Mouse (Mus musculus): Measurements from ENCODE around the gene Podxl. TPM values are rescaled to one million over a fixed set of nuclear protein-coding genes. Genes with fewer than 3 reads are reported as not detected.

The Podxl gene
- 5.8 and 7.3 TPM in 2 replicates for polyA plus RNA-seq (2016; fragmentation: Nextera tagmentation; extraction: Ambion mirVana)

DNA sequence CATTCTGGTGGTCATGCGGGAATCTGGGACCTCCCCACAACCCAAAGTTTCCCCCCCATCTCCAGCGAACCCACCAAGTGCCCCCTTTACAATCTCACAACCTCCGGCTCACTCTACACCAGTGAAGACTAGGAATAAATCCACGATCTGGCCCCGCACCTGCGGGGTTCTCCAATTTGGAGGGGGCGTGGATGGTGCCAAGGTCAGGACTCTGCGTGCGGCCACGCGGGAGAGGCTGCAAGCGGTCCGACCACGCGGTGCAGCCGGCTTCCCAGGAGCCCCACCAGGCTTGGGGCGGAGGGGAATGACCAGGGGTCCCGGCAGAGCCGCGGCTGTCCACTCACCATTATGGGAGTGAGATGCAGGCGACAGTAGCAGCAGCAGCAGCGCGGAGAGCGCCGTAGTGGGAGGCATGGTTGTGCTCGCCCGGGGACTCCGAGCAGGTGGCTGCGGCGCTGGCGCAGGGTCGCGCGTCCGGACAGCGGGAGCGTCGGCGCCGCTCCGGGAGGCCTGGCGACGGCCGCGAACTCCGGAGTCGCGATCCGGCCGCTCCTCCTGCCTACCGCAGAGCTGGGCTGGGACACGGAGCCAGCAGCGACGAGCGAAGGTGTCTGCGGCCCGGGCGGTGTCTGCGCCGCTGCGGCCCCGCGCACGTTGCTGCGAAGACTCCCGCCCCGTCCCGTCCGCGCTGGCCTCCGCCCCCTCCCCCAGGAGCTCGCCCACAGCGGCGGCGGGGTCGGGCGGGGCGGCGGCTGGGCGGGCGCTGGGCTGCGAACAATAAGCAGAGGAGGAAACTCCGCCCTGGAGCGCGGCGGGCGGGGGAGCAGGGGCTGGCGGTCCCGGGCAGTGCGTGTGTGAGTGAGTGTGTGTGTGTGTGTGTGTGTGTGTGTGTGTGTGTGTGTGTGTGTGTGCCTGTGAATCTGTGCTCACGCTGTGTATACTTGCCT, at the start of gene Podxl:
Gene Podxl (minus strand): TSS at position 747 of the 947 bp plus-strand sequence.
- peak; percentile 84 for ATAC-seq (ENCODE audit: insufficient number of reproducible peaks, insufficient read depth, low FRiP score, low TSS enrichment, low read depth)
- H3K4me1 ChIP-seq (replicated peaks): peaks cover 36% of the 10 kb centered on the region; the same call in 1 of the 2 replicates
- peak within 1 kb of the TSS; percentile 61 for H3K9ac ChIP-seq (replicated peaks)
- no peak within 1 kb of the TSS for H3K27ac ChIP-seq
- peak within 1 kb of the TSS; percentile 64 for H3K4me3 ChIP-seq (replicated peaks)
- under 1% methylated on average over 87 of the region's 91 CpGs for WGBS
- H3K9me3 ChIP-seq: no peaks in the 10 kb centered on the region
- no peaks in the 10 kb centered on the region for H3K36me3 ChIP-seq
- H3K27me3 ChIP-seq: peaks cover 92% of the 10 kb centered on the region
- H3K4me2 ChIP-seq: peak within 1 kb of the TSS; percentile 92

DNA sequence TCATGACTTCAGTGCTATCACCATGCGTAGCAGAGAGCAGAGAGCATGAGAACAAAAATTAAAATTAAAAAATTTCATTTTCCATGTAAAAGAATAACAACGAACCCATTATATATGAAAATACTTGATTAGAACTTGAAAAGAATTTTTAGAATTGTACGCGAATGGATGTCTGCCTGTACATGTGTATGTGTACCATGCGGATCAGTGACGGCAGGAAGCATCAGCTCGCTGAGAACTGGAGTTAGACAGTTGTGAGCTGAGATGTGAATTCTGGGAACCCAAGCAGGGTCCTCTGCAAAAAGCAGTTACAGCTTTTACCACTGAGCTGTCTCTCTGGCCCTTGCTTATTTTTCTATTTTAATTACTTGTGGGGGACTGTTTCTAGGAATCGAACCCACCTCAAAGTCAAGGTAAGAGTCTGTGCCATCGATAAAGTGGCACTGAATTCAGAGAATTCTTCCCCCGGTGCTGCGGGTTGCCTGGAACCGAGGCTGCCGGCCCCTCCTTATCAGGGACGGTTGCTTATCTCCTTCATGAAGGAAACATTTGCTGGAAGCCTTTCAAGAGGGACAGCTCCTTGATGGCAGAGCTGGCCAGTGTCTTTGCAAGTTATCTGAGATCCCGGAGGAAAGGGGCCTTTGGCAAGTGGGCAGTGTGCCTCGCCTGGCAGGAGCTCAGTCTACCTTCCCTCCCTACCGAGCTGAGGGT, 48.9 kb upstream of the Podxl start:
- no peak overlapping the region for H3K4me2 ChIP-seq
- H3K4me3 ChIP-seq (replicated peaks): no peak overlapping the region
- no peak overlapping the region for H3K27ac ChIP-seq
- H3K9me3 ChIP-seq: no peaks in the 10 kb centered on the region
- H3K4me1 ChIP-seq (replicated peaks): peaks cover 3% of the 10 kb centered on the region; the same call in 1 of the 2 replicates
- ATAC-seq (ENCODE audit: insufficient number of reproducible peaks, insufficient read depth, low FRiP score, low TSS enrichment, low read depth): no peak
- 76% methylated on average over 17 of the region's 17 CpGs for WGBS
- H3K27me3 ChIP-seq: peaks cover 4% of the 10 kb centered on the region; the same call in 1 of the 2 replicates
- no peak overlapping the region for H3K9ac ChIP-seq (replicated peaks)
- no peaks in the 10 kb centered on the region for H3K36me3 ChIP-seq

DNA sequence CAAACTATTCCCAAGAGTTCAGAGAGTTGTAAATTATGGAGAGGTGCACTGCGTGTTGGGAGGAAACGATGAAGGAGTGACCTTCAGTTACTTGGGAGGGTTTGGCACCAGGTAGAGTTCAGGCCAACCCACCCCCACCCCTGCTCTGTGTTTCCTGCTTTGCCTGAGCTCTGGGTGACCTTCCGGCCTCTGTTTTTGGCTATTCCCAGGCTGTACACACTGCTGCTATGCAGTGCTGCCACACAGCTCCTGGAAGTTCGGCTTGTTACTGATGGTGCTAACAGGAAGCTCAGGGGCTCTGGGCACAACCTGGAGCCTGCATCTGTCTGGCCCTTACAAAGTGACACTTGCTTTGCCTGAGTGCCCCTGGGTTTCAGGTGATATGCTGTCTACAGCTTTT, 42.6 kb upstream of the Podxl start:
- Histone ChIP-seq H3K36me3 (no peaks in the 10 kb centered on the region), H3K9me3 (no peaks in the 10 kb centered on the region), H3K27me3 (no peaks in the 10 kb centered on the region), H3K27ac (no peak overlapping the region), H3K9ac (replicated peaks) (no peak overlapping the region), H3K4me3 (replicated peaks) (no peak overlapping the region), H3K4me1 (replicated peaks) (peaks cover 8% of the 10 kb centered on the region; the same call in 1 of the 2 replicates), H3K4me2 (no peak overlapping the region)
- no peak for ATAC-seq (ENCODE audit: insufficient number of reproducible peaks, insufficient read depth, low FRiP score, low TSS enrichment, low read depth)
- WGBS: 60% methylated on average over 4 of the region's 4 CpGs

GRCm38 (mm10) chr6:31604629-31605265, 41.0 kb upstream of the Podxl start:
- no peak overlapping the region for H3K9ac ChIP-seq (replicated peaks)
- H3K27me3 ChIP-seq: no peaks in the 10 kb centered on the region
- H3K9me3 ChIP-seq: no peaks in the 10 kb centered on the region
- no peak overlapping the region for H3K27ac ChIP-seq
- no peak for ATAC-seq (ENCODE audit: insufficient number of reproducible peaks, insufficient read depth, low FRiP score, low TSS enrichment, low read depth)
- no peak overlapping the region for H3K4me2 ChIP-seq
- no peak overlapping the region for H3K4me3 ChIP-seq (replicated peaks)
- H3K4me1 ChIP-seq (replicated peaks): peaks cover 12% of the 10 kb centered on the region
- WGBS: 85% methylated on average over 7 of the region's 7 CpGs
- no peaks in the 10 kb centered on the region for H3K36me3 ChIP-seq

DNA sequence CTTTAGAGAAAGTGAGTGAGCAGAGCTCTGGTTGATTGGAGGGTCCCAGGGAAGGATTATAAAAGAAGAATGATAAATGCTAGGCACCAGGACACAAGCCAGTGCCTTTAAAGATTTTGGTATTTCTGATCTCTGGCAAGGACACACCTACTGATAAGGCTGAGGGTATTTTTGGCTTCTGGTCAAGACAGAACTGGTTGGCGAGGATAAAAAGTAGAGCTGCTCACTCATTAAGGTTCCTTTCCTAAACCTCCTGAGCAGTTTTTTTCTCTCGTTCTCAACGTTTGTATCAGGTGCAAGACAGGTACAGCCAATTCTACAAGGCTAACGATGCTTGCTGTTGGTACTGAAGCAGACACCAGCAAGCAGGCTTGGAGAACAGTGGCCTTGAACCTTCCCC, 38.7 kb upstream of the Podxl start:
- Histone ChIP-seq H3K27ac (no peak overlapping the region), H3K9ac (replicated peaks) (no peak overlapping the region), H3K4me1 (replicated peaks) (peaks cover 17% of the 10 kb centered on the region), H3K36me3 (no peaks in the 10 kb centered on the region), H3K27me3 (no peaks in the 10 kb centered on the region), H3K9me3 (no peaks in the 10 kb centered on the region; the same call in 1 of the 2 replicates), H3K4me3 (replicated peaks) (no peak overlapping the region), H3K4me2 (no peak overlapping the region)
- no peak for ATAC-seq (ENCODE audit: insufficient number of reproducible peaks, insufficient read depth, low FRiP score, low TSS enrichment, low read depth)
- 83% methylated on average over 4 of the region's 4 CpGs for WGBS

DNA sequence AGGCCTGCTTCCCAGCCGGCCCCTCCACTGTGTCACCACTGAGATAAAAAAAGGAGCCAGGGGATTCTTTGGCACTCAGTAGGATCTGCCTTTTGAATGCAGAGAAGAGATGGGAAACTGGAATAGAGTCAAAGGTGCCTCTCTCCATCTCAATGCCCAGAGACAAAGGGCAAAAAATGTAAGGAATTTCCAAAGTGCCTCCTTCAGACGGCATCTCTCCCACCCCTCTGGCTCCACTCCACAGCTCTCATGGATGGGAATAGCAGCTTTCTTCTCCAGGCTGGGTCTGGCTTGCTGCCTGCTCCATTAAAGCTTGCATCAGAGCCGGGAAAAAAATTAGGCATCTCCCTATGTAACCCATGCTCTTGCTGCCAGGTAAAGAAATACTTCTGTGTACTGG, 37.4 kb upstream of the Podxl start:
- Histone ChIP-seq H3K4me2 (no peak overlapping the region), H3K4me3 (replicated peaks) (no peak overlapping the region), H3K9ac (replicated peaks) (no peak overlapping the region), H3K9me3 (no peaks in the 10 kb centered on the region; the same call in 1 of the 2 replicates), H3K27me3 (no peaks in the 10 kb centered on the region), H3K36me3 (no peaks in the 10 kb centered on the region), H3K4me1 (replicated peaks) (peaks cover 22% of the 10 kb centered on the region), H3K27ac (no peak overlapping the region)
- WGBS: 37% methylated on average over 3 of the region's 3 CpGs
- no peak for ATAC-seq (ENCODE audit: insufficient number of reproducible peaks, insufficient read depth, low FRiP score, low TSS enrichment, low read depth)

DNA sequence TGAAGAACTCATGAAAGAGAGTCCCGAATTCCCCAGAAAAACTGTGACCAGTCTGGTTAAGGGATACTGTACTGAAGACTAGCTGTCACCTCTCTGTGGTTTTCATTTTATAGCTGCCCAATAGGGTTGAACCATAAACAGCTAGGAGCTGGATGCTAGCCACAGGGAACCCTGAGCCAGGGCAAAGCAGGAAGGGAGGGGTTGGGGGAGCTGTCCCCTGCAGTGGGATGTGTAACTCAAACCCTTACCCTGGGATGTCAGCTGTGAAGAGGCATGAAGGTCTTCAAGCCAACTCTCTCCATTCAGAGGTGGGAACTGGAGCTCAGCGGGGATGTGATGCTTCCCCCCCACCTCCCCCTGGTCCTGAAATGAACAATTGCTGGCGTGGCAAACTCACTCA, 36.1 kb upstream of the Podxl start:
- Histone ChIP-seq H3K27ac (no peak overlapping the region), H3K4me1 (replicated peaks) (peaks cover 21% of the 10 kb centered on the region)
- WGBS: 23% methylated on average over 3 of the region's 3 CpGs

DNA sequence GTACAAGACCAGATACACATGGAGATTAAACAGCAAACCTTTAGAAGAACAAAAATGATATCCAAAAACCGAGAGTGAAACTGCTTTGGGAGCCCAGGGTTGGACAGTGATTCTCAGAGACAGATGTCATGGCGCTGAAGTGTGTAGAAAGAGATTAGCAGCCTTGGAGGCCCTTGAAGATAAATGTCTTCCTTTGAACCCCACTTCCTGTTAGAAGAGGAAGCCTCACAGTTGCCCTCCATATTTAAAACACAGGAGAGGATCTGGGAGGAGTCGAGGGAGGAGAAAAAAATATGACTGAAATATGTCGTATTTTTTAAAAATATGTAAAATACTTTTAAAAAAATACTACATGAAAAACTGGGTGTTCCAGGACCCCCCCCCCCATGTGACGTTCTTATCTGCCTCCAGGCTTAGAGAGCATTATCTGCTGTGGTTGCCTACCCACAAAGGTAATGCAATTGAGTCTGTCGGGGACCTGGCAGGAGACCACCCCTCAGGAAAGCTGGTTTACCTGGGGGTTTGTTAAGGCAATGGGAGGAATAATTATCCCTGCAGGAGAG, 34.6 kb upstream of the Podxl start:
- no peaks in the 10 kb centered on the region for H3K27me3 ChIP-seq
- H3K9ac ChIP-seq (replicated peaks): no peak overlapping the region
- H3K4me3 ChIP-seq (replicated peaks): no peak overlapping the region
- H3K27ac ChIP-seq: no peak overlapping the region
- H3K4me2 ChIP-seq: no peak overlapping the region
- no peak for ATAC-seq (ENCODE audit: insufficient number of reproducible peaks, insufficient read depth, low FRiP score, low TSS enrichment, low read depth)
- WGBS: 72% methylated on average over 6 of the region's 6 CpGs
- no peaks in the 10 kb centered on the region for H3K36me3 ChIP-seq
- peaks cover 21% of the 10 kb centered on the region for H3K4me1 ChIP-seq (replicated peaks)
- no peaks in the 10 kb centered on the region; the same call in 1 of the 2 replicates for H3K9me3 ChIP-seq

More for the DNA sequence above, 36.1 kb upstream of the Podxl start:
- no peak for ATAC-seq (ENCODE audit: insufficient number of reproducible peaks, insufficient read depth, low FRiP score, low TSS enrichment, low read depth)
- no peak overlapping the region for H3K4me2 ChIP-seq
- no peaks in the 10 kb centered on the region; the same call in 1 of the 2 replicates for H3K9me3 ChIP-seq
- H3K36me3 ChIP-seq: no peaks in the 10 kb centered on the region
- H3K27me3 ChIP-seq: no peaks in the 10 kb centered on the region
- no peak overlapping the region for H3K9ac ChIP-seq (replicated peaks)
- no peak overlapping the region for H3K4me3 ChIP-seq (replicated peaks)

GRCm38 (mm10) chr6:31597136-31597460, 33.3 kb upstream of the Podxl start:
- Histone ChIP-seq H3K36me3 (no peaks in the 10 kb centered on the region), H3K4me1 (replicated peaks) (peaks cover 21% of the 10 kb centered on the region), H3K4me2 (peak overlapping the region; percentile 28; the same call in 1 of the 2 replicates), H3K9ac (replicated peaks) (no peak overlapping the region), H3K27me3 (no peaks in the 10 kb centered on the region), H3K27ac (no peak overlapping the region), H3K4me3 (replicated peaks) (no peak overlapping the region), H3K9me3 (no peaks in the 10 kb centered on the region; the same call in 1 of the 2 replicates)
- no peak for ATAC-seq (ENCODE audit: insufficient number of reproducible peaks, insufficient read depth, low FRiP score, low TSS enrichment, low read depth)
- 44% methylated on average over 4 of the region's 4 CpGs for WGBS

- no peak for ATAC-seq (ENCODE audit: insufficient number of reproducible peaks, insufficient read depth, low FRiP score, low TSS enrichment, low read depth)
- H3K4me1 ChIP-seq (replicated peaks): peaks cover 21% of the 10 kb centered on the region
- no peak overlapping the region for H3K4me3 ChIP-seq (replicated peaks)
- H3K9ac ChIP-seq (replicated peaks): no peak overlapping the region
- H3K27me3 ChIP-seq: no peaks in the 10 kb centered on the region
- H3K4me2 ChIP-seq: peak overlapping the region; percentile 28
- H3K36me3 ChIP-seq: no peaks in the 10 kb centered on the region
- H3K9me3 ChIP-seq: no peaks in the 10 kb centered on the region; the same call in 1 of the 2 replicates
- no peak overlapping the region for H3K27ac ChIP-seq
- 27% methylated on average over 20 of the region's 20 CpGs for WGBS
These were observed 32.8 kb upstream of the Podxl start for GRCm38 (mm10) chr6:31596346-31597135.
